Comparison of ENCODE assay signal across 12 mouse cellular contexts in genomic region chr4:136665068-136665467, GRCm38 (mm10). TPM values are rescaled to one million over a fixed set of nuclear protein-coding genes. Genes with fewer than 3 reads are reported as not detected.
DNase-seq lines count a peak whose midpoint lies in the region; ATAC-seq lines count a peak whose summit lies in the region.
"Had no signal": no experiment of that assay in that cellular context is flagged by ENCODE, and none has a peak within 500 bp of the region (broad histone marks: within the 10 kb centered on the region; RNA-seq: fewer than 3 reads in every experiment).

No protein-coding gene starts in this region.

- H3K4me3 ChIP-seq in hindbrain, embryonic 12.5 days, result no peak overlapping the region
- no peak overlapping the region for H3K4me3 ChIP-seq in hindbrain, embryonic 11.5 days (ENCODE audit: low read depth, low read length)
- H3K4me3 ChIP-seq in intestine, embryonic 16.5 days (ENCODE audit: low read length), result no peak overlapping the region

- no peaks in the 10 kb centered on the region for H3K4me1 ChIP-seq in hindbrain, embryonic 12.5 days
- H3K4me1 ChIP-seq in hindbrain, embryonic 11.5 days (replicated peaks; ENCODE audit: control insufficient read depth, insufficient read depth, low read length), result no peaks in the 10 kb centered on the region
- no peaks in the 10 kb centered on the region for H3K4me1 ChIP-seq in intestine, embryonic 16.5 days (ENCODE audit: control insufficient read depth, insufficient read depth, low read length)

- H3K27ac ChIP-seq in hindbrain, embryonic 12.5 days, result peak overlapping the region; percentile 24; the same call in 1 of the 2 replicates
- H3K27ac ChIP-seq in hindbrain, embryonic 11.5 days (ENCODE audit: low read depth, low read length), result no peak overlapping the region
- no peak overlapping the region for H3K27ac ChIP-seq in intestine, embryonic 16.5 days (ENCODE audit: low read length)

- H3K9ac ChIP-seq in hindbrain, embryonic 12.5 days, result no peak overlapping the region
- H3K9ac ChIP-seq in hindbrain, embryonic 11.5 days (ENCODE audit: low read depth, low read length), result no peak overlapping the region
- H3K9ac ChIP-seq in intestine, embryonic 16.5 days (ENCODE audit: low read depth, low read length), result no peak overlapping the region

- H3K4me2 ChIP-seq in hindbrain, embryonic 12.5 days (replicated peaks), result no peak overlapping the region
- H3K4me2 ChIP-seq in hindbrain, embryonic 11.5 days (replicated peaks; ENCODE audit: low read depth, low read length), result no peak overlapping the region
- H3K4me2 ChIP-seq in intestine, embryonic 16.5 days (ENCODE audit: low read depth, low read length), result no peak overlapping the region
- H3K4me2 ChIP-seq: heart, embryonic 11.5 days had no signal

- H3K36me3 ChIP-seq in hindbrain, embryonic 12.5 days, result peaks cover 77% of the 10 kb centered on the region
- peaks cover 19% of the 10 kb centered on the region; the same call in 1 of the 2 replicates for H3K36me3 ChIP-seq in hindbrain, embryonic 11.5 days (ENCODE audit: control insufficient read depth, insufficient read depth, low read length)
- peaks cover 3% of the 10 kb centered on the region; the same call in 1 of the 2 replicates for H3K36me3 ChIP-seq in intestine, embryonic 16.5 days (ENCODE audit: control insufficient read depth, insufficient read depth, low read length)

- WGBS in hindbrain, embryonic 12.5 days, result 60% methylated on average over 9 of the region's 9 CpGs
- WGBS in hindbrain, embryonic 11.5 days, result 78% methylated on average over 9 of the region's 9 CpGs
- WGBS in intestine, embryonic 16.5 days, result 67% methylated on average over 9 of the region's 9 CpGs

- no peak for DNase-seq in hindbrain, embryonic 11.5 days (ENCODE audit: low spot score)
- DNase-seq in layer of hippocampus, postnatal 36 days, result peak; percentile 42 to 44
- peak; percentile 50 for DNase-seq in right cerebral cortex, postnatal 14 days
- no peak for DNase-seq in gastrocnemius, postnatal 25 days
- no peak for DNase-seq in urinary bladder, postnatal 4 days (ENCODE audit: low spot score in 2 of 2)
- DNase-seq: kidney, adult 11 months; lung, postnatal 14 days had no signal

- no peak for ATAC-seq in hindbrain, embryonic 12.5 days (ENCODE audit: low FRiP score)
- no peak for ATAC-seq in hindbrain, embryonic 11.5 days (ENCODE audit: low FRiP score)
- ATAC-seq in frontal cortex, adult (ENCODE audit: low TSS enrichment), result peak; percentile 93
- ATAC-seq in intestine, embryonic 16.5 days, result no peak

- H3K9me3 ChIP-seq in hindbrain, embryonic 12.5 days (replicated peaks), result 0 out of 2 replicates have a peak, but pooled peaks cover 7% of the 10 kb centered on the region
- H3K9me3 ChIP-seq in hindbrain, embryonic 11.5 days (ENCODE audit: control insufficient read depth, low read length), result no peaks in the 10 kb centered on the region
- no peaks in the 10 kb centered on the region for H3K9me3 ChIP-seq in intestine, embryonic 16.5 days (ENCODE audit: control insufficient read depth, low read length)

- H3K27me3 ChIP-seq in hindbrain, embryonic 12.5 days, result no peaks in the 10 kb centered on the region
- H3K27me3 ChIP-seq in hindbrain, embryonic 11.5 days (ENCODE audit: control insufficient read depth, insufficient read depth, low read length), result no peaks in the 10 kb centered on the region
- H3K27me3 ChIP-seq in intestine, embryonic 16.5 days (replicated peaks; ENCODE audit: control insufficient read depth, insufficient read depth, low read length), result no peaks in the 10 kb centered on the region

RNA-seq across cellular contexts. Expression of gene Lactbl1, which starts 42.6 kb away (rescaled TPM):
- polyA plus RNA-seq in hindbrain, embryonic 12.5 days (2016; fragmentation: Nextera tagmentation; extraction: Ambion mirVana), result 0.06 TPM in 1 of 2 replicates, not detected in the other
- polyA plus RNA-seq in hindbrain, embryonic 11.5 days (2014; fragmentation: Nextera tagmentation; extraction: Ambion mirVana), result not detected in 2 replicates
- not detected for total RNA-seq in layer of hippocampus, postnatal 36 days (2021)
- total RNA-seq in gastrocnemius, postnatal 25 days (2021), result not detected
- polyA plus RNA-seq in intestine, embryonic 16.5 days (2015; fragmentation: Nextera tagmentation; extraction: Ambion mirVana), result not detected in 2 replicates
- polyA plus RNA-seq: heart, embryonic 11.5 days; limb, embryonic 11.5 days had no signal

RNA-seq across cellular contexts. Expression of gene Tex46, which starts 54.8 kb away (rescaled TPM):
- not detected in 2 replicates for polyA plus RNA-seq in hindbrain, embryonic 12.5 days (2016; fragmentation: Nextera tagmentation; extraction: Ambion mirVana)
- not detected in 2 replicates for polyA plus RNA-seq in hindbrain, embryonic 11.5 days (2014; fragmentation: Nextera tagmentation; extraction: Ambion mirVana)
- total RNA-seq in layer of hippocampus, postnatal 36 days (2021), result not detected
- not detected for total RNA-seq in gastrocnemius, postnatal 25 days (2021)
- not detected in 2 replicates for polyA plus RNA-seq in intestine, embryonic 16.5 days (2015; fragmentation: Nextera tagmentation; extraction: Ambion mirVana)
- polyA plus RNA-seq: heart, embryonic 11.5 days; limb, embryonic 11.5 days had no signal

Comparison
In these comparisons a context has a peak if more than half of its experiments do, and no peak if none do; other contexts are left out.
1. DNase-seq: peak in layer of hippocampus, postnatal 36 days (2 of 2) and right cerebral cortex, postnatal 14 days (single experiment); none in hindbrain, embryonic 11.5 days (single experiment), gastrocnemius, postnatal 25 days (single experiment) and urinary bladder, postnatal 4 days (0 of 2).